Mouse (Mus musculus): ENCODE results near the gene Pnkp.

- no peak for TF ChIP-seq POLR2A (IDR thresholded peaks at IDR 0.05; ENCODE audit: low read depth, low read length)
- no peak for TF ChIP-seq CTCF (conservative IDR thresholded peaks at IDR 0.05; ENCODE audit: insufficient read depth, insufficient read length, low read depth, low read length)
Measured at GRCm38 (mm10) chr7:44888256-44889105, 31.5 kb downstream of the Pnkp start.
